Mouse (Mus musculus) midbrain, embryonic 16.5 days (tissue): Measurements from ENCODE around the gene Tanc2. TPM values are rescaled to one million over a fixed set of nuclear protein-coding genes. Genes with fewer than 3 reads are reported as not detected.
A peak's percentile ranks its signal among the peaks of the same experiment; 100 is the strongest.

ENCODE experiments used
- ATAC-seq: fragments of 200-750 bp; cut with Nextera tagmentation; 2 replicates; pipeline ENCODE4 v1.8.0; 2017; ENCODE audit warnings: moderate TSS enrichment
- H3K27ac ChIP-seq: fragments of 300-500 bp; sonication (generic); 2 replicates; pipeline ENCODE4 v1.5.1; 2014; ENCODE audit warnings: mild to moderate bottlenecking, low read length, mixed read lengths
- H3K27me3 ChIP-seq: fragments of 300-500 bp; sonication (generic); 2 replicates; pipeline ENCODE4 v1.6.1; 2014; ENCODE audit warnings: low read depth, low read length, mixed read lengths; ENCODE audit not compliant: control insufficient read depth, insufficient read depth
- H3K36me3 ChIP-seq: fragments of 300-500 bp; sonication (generic); 2 replicates; pipeline ENCODE4 v1.6.1; 2014; ENCODE audit warnings: mild to moderate bottlenecking, low read length, moderate library complexity, mixed read lengths; ENCODE audit not compliant: control insufficient read depth, insufficient read depth
- H3K4me1 ChIP-seq: fragments of 300-500 bp; sonication (generic); 2 replicates; pipeline ENCODE4 v1.6.1; 2014; ENCODE audit warnings: mild to moderate bottlenecking, low read length, mixed read lengths; ENCODE audit not compliant: control insufficient read depth, insufficient read depth
- H3K4me2 ChIP-seq: fragments of 300-500 bp; sonication (generic); 2 replicates; pipeline ENCODE4 v1.6.1; 2014; ENCODE audit warnings: mild to moderate bottlenecking, low read length, mixed read lengths
- H3K4me3 ChIP-seq: fragments of 300-500 bp; sonication (generic); 2 replicates; pipeline ENCODE4 v1.5.1; 2014; ENCODE audit warnings: low read depth, mild to moderate bottlenecking, low read length, moderate library complexity, mixed read lengths
- H3K9ac ChIP-seq: fragments of 300-500 bp; sonication (generic); 2 replicates; pipeline ENCODE4 v1.6.1; 2014; ENCODE audit warnings: low read depth, low read length, mixed read lengths
- H3K9me3 ChIP-seq: fragments of 300-500 bp; sonication (generic); replicated peaks from 2 replicates; pipeline ENCODE4 v1.6.1; 2014; ENCODE audit warnings: mild to moderate bottlenecking, low read length, mixed read lengths; ENCODE audit not compliant: control insufficient read depth, poor library complexity, severe bottlenecking
- WGBS: fragments of 180-500 bp; shearing (Covaris S2); extraction: QIAGEN DNeasy Blood & Tissue Kit; methylation state at CpG from one replicate; pipeline ENCODE4 v1.1.7; 2014; 5-methylcytosine and 5-hydroxymethylcytosine counted together
- polyA plus RNA-seq: library from polyadenylated mRNA; unstranded; fragments of >200 nt; fragmentation: Nextera tagmentation; extraction: Ambion mirVana; gene quantifications from 2 replicates; pipeline ENCODE4 v1.2.1, GENCODE M21; 2015

Tanc2 gene
- 44.9 and 45.8 TPM in 2 replicates for polyA plus RNA-seq

DNA sequence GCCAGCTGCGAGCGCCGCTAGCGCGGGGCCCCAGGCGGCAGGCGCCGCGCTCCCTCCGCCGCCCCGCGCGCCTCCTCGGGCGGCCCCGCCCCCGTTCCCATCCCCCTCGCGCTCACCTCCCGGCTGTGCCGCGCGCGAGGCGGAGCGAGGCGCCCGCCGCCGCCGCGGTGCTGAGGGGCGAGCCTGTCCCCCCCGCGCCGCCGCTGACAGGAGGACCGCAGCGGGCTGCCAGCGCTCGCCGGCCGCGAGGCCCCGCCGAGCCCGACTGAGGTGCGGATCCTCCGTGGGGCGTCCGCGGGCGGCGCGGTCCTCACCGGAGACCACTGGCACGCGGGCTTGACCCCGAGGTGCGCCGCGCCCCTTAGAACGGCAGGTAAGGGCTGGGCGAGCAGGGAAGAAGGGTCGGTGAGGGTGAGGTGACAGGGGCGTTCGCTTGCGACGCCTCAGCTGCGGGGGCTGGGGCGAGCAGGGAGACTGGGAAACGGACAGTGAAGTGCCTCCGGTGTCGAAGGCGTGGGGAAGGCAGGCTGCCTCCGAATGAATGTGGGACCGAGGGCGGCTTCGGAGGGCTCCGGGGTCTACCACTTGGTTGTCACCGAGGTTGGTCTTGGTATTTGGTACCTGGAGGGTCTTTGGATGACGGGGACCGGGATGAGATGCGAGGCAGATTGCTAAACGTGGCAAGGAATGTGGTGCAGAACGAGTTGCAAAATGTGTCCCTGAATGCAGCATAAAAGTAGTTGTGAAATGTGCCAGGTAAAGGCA, at the start of gene Tanc2:
Tanc2 (plus strand) TSS at position 110 of the 765 bp plus-strand sequence.
- Histone ChIP-seq H3K9ac (peak within 1 kb of the TSS; percentile 100), H3K9me3 (no peaks in the 10 kb centered on the region), H3K36me3 (no peaks in the 10 kb centered on the region), H3K4me3 (peak within 1 kb of the TSS; percentile 96), H3K27me3 (no peaks in the 10 kb centered on the region), H3K4me1 (peaks cover 3% of the 10 kb centered on the region), H3K27ac (peak within 1 kb of the TSS; percentile 97), H3K4me2 (peak within 1 kb of the TSS; percentile 63)
- under 1% methylated on average over 46 of the region's 87 CpGs for WGBS
- ATAC-seq = peak; percentile 86

DNA sequence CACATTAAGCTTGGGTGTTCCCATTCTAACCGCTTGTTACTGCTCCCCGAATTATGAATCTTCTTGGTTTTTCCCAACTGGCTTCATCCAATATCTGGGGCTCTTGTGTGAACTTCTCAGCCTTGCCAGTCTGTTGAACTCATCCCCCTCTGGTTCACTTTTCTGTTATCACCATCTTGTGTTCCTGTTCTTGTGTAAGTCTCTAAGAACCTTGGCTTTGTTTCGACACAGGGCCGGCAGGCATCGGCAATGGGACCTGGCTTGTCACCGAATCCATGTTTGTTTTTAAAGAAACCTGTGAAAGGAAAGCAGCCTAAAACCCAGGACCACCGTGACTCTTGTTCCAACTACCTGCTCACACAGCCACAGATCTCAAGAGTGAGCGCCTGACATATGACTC, 49.0 kb upstream of the Tanc2 start:
- Histone ChIP-seq H3K9me3 (no peaks in the 10 kb centered on the region), H3K27ac (no peak overlapping the region), H3K4me2 (no peak overlapping the region), H3K27me3 (no peaks in the 10 kb centered on the region), H3K9ac (no peak overlapping the region), H3K4me3 (no peak overlapping the region), H3K4me1 (0 out of 2 replicates have a peak, but pooled peaks cover under 1% of the 10 kb centered on the region), H3K36me3 (no peaks in the 10 kb centered on the region)
- ATAC-seq = no peak
- whole genome bisulfite sequencing = 96% methylated on average over 8 of the region's 8 CpGs

DNA sequence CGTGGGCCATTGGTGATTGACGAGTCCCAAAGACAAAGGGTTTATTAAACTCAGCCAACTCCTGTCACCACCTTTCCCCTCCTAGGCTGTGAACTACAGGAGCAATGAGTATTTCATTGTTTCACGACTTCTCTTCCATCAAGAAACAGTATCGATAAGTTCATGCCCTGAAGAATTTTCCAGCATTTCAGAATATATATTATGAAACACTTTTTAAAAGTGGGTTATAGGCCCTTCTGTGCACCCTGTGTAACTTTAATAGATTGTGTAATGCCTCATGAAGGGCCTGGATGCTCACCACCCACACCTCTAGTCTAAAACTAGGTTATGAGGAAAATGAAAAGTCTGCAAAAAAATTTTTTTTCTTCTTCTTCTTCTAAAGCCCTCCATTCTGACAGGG, 48.4 kb upstream of the Tanc2 start:
- no peak overlapping the region for H3K4me2 ChIP-seq
- 88% methylated on average over 4 of the region's 4 CpGs for whole genome bisulfite sequencing
- H3K4me3 ChIP-seq = no peak overlapping the region
- H3K9ac ChIP-seq = no peak overlapping the region
- H3K27ac ChIP-seq = no peak overlapping the region
- H3K27me3 ChIP-seq = no peaks in the 10 kb centered on the region
- no peak for ATAC-seq
- H3K36me3 ChIP-seq = no peaks in the 10 kb centered on the region
- H3K4me1 ChIP-seq = peaks cover 2% of the 10 kb centered on the region; the same call in 1 of the 2 replicates
- H3K9me3 ChIP-seq = no peaks in the 10 kb centered on the region

DNA sequence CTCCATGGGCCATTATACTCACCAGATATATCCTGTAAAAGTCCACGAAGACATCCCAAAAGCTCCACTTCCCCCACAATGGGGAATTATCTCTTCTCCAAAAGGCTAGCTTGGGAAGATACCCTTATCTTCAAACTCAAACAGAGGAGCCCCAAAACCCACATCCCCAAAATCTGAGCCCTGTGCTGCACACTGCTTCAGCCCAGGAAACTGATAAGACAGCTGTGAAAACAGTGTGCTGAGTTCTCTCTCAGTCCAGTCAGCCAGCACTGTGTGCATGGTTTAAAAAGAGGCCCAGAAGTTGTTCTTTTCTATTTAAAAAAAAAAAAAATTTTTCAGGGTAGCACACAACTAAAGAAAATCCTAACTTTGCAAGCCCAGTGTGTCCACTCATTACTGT, 47.7 kb upstream of the Tanc2 start:
- peaks cover 2% of the 10 kb centered on the region; the same call in 1 of the 2 replicates for H3K4me1 ChIP-seq
- no peak for ATAC-seq
- no peak overlapping the region for H3K4me3 ChIP-seq
- no peaks in the 10 kb centered on the region for H3K27me3 ChIP-seq
- H3K4me2 ChIP-seq = no peak overlapping the region
- no peaks in the 10 kb centered on the region for H3K9me3 ChIP-seq
- H3K36me3 ChIP-seq = no peaks in the 10 kb centered on the region
- no peak overlapping the region for H3K9ac ChIP-seq
- H3K27ac ChIP-seq = no peak overlapping the region
- 50% methylated on average over 1 of the region's 1 CpGs for WGBS

DNA sequence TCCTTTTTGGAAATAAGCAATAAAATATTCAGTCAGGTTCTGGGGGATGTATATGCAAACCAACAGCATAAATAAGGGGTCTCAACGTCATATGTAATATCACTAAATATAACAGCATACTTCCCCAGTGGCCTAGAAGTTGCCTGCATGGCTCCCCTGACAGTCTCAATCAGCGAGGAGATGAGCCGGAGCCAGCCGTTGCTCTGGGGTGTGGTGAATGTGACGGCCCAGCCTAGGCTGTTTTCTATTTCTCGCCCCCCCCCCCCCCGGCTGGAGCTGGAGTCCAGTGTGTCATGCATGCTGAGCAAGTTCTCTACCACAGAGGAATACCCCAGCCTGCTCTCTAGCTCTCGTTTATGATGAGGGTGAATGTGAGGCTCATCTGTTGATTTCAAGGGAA, 44.0 kb upstream of the Tanc2 start:
- H3K4me2 ChIP-seq = no peak overlapping the region
- H3K9ac ChIP-seq = no peak overlapping the region
- WGBS = 38% methylated on average over 8 of the region's 8 CpGs
- no peaks in the 10 kb centered on the region for H3K36me3 ChIP-seq
- H3K27me3 ChIP-seq = no peaks in the 10 kb centered on the region
- H3K9me3 ChIP-seq = no peaks in the 10 kb centered on the region
- H3K4me3 ChIP-seq = no peak overlapping the region
- no peak for ATAC-seq
- H3K27ac ChIP-seq = no peak overlapping the region
- peaks cover 2% of the 10 kb centered on the region; the same call in 1 of the 2 replicates for H3K4me1 ChIP-seq

DNA sequence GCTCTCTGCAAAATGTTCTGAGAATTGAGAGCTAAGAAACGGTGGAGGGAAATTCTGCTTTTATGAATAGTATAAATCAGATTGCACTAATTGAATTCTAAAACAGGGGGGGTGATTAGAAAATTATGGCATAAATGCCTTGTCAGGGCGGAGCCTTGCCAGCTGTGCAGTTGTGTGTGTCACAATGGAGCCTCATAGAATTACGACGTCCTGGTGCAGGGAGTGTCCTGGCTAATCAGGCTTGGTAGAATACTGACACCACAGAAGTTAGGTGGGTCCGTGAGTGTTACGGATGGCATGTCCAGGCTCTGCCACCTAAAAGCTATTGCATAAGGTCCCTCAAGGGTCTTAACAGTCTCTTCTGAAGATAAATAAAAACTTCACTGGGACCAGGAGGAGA, 43.4 kb upstream of the Tanc2 start:
- no peak overlapping the region for H3K4me2 ChIP-seq
- no peaks in the 10 kb centered on the region for H3K36me3 ChIP-seq
- H3K27ac ChIP-seq = no peak overlapping the region
- H3K27me3 ChIP-seq = no peaks in the 10 kb centered on the region
- H3K9ac ChIP-seq = no peak overlapping the region
- H3K9me3 ChIP-seq = no peaks in the 10 kb centered on the region
- H3K4me1 ChIP-seq = peaks cover 2% of the 10 kb centered on the region; the same call in 1 of the 2 replicates
- WGBS = 59% methylated on average over 6 of the region's 6 CpGs
- ATAC-seq = no peak
- no peak overlapping the region for H3K4me3 ChIP-seq

DNA sequence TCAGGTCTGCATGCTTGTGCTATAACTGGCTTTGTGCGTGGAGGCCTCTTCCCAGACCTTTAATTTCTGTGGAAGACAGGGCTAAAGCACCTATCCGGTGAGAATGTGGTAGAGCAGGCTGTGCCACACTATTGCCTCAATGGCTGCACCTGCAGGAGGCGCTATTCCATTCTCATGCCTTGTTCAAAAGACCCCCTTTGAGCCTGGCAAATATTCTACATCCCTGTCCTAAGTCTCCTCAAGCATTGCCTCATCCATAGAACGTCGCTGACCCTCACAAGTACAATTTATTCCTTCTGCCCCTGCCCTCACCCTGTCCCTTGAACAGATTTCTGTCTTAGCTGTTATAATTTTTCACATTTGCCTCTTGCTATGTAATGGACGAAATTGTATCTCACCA, 41.4 kb upstream of the Tanc2 start:
- H3K27ac ChIP-seq = no peak overlapping the region
- no peaks in the 10 kb centered on the region for H3K36me3 ChIP-seq
- no peaks in the 10 kb centered on the region for H3K9me3 ChIP-seq
- 89% methylated on average over 6 of the region's 6 CpGs for WGBS
- peaks cover 2% of the 10 kb centered on the region; the same call in 1 of the 2 replicates for H3K4me1 ChIP-seq
- H3K4me3 ChIP-seq = no peak overlapping the region
- ATAC-seq = no peak
- no peaks in the 10 kb centered on the region for H3K27me3 ChIP-seq
- H3K4me2 ChIP-seq = no peak overlapping the region
- H3K9ac ChIP-seq = no peak overlapping the region

DNA sequence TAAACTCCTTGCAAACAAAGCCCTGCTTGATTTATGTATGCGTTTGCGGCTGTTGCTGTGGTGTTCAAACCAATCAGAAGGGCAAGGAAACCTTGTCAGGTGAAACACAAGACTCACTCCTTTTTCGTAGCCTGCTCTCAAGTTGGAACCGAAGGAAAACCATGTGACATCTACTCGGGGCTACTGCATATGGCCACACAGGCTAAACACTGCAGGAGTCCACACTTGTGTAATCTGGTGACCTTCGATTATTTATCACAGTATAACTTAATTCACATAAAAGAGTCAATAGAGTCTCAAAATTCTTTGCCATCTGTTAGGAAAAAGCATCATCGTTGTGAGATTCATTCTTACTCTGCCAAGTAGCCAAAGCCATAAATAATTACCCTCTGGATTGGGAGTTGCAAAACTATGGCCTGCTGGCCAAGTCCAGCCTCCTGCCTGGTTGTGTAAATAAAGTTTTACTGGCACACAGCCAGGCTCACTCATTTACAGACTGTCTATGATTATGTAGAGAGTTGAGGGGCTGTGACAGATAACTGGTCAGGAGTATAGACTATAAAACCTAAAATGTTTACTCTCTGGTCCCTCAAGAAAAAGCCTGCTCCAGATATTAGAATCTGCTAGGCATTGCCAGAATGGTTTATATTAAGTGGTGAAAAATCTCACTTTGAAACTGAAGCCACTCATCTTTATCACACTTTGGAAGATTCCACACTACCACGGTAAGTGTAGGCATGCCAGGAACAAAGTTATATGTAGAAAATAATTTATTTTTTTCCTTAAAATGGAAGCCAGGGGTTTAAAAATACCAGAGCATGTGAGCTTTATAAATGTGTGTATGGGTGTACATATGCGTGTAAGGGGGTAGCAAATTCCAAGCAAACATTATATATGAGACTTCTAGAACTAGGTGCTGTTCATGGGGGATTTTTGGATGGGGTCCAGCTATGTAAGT, 40.3 kb upstream of the Tanc2 start:
- H3K4me2 ChIP-seq = no peak overlapping the region
- H3K27ac ChIP-seq = no peak overlapping the region
- H3K27me3 ChIP-seq = no peaks in the 10 kb centered on the region
- no peaks in the 10 kb centered on the region for H3K36me3 ChIP-seq
- H3K4me1 ChIP-seq = peaks cover 2% of the 10 kb centered on the region; the same call in 1 of the 2 replicates
- ATAC-seq = no peak
- WGBS = 79% methylated on average over 9 of the region's 9 CpGs
- H3K9ac ChIP-seq = no peak overlapping the region
- no peaks in the 10 kb centered on the region for H3K9me3 ChIP-seq
- no peak overlapping the region for H3K4me3 ChIP-seq
